Mouse (Mus musculus) colon, adult 2 months (tissue): ENCODE data around the gene Srsf3. TPM values are rescaled to one million over a fixed set of nuclear protein-coding genes. Genes with fewer than 3 reads are reported as not detected.

Experiments
- polyA plus RNA-seq: library from polyadenylated mRNA; depleted of rRNA; stranded (reverse); fragments of >200 nt; gene quantifications from 2 replicates; pipeline ENCODE4 v1.2.3, GENCODE M21; 2012; rRNA removed

Srsf3 gene
- 116 and 149 TPM in 2 replicates for polyA plus RNA-seq

DNA sequence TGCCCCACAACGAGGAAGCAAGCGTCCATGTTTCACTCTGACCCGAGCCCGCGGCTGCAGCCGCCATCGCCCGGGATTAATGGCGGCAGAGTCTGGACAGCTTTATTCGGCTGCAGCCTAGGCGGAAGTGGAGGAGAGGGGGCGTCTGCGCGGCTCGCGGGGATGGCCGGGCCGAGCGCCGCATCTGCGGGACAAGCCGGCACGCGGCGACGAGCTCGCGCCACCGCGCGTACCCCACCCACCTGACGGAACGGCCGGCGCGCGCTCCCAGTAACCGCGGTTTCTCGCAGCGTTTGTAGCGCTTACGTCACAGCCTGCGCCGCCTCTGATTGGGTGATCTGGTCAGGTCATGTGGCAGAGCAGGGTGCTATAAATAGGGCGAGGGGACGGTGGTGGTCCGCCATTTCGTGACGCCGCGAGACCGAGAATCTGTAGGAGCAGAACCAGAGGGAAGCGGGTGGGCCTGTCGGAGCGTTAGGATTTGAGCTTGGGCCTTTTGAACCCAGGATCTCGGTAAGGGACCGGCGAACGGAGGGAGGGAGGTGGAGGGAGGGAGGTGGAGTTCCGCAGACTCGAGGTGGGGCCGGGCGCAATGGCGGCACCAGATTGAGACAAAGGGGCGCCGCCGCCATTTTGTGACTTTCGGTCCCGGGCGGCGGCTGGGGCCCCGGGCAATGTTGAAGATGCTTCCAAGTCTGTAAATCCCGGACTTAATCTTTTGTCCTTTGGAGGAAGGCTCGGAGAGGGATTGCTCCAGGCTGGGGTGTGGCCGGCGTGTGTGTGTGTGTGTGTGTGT lies at the start of gene Srsf3:
TSS of gene Srsf3 (plus strand) at position 355 of the 796 bp plus-strand sequence.

DNA sequence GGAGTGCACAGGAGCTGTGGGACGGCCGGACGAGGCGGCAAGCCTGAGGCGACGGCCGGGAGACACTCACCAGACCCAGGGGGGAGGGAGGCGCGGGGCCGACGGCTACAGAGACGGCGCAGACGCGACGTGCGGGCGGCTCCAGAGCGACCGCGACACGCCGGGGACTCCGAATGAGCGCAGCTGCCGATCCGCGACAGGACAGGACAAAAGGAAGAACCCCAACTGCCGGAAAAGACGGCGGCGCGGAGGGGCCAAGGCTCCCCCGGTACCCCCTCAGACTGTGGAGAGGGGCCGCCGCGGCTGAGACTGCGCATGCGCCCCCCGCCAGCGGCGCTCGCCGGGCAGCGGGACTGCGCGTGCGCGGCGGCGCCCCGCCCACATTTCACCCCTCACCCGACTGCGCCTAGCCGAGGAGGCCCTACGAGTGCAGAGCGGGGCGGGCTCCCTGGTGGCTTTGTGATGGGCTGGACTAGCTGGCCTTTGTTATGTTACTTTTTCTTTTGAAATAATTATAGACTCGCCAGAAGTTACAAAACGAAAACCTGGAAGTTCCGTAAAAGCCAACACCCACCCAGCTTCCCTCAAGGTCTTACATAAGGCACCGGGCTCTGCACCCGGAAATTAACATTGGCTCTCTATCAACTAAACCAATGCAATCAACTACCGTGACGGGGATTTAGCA lies 24.6 kb upstream of the Srsf3 start, which contains the start of gene Stk38:
TSS of gene Stk38 (minus strand) at position 355 of the 685 bp plus-strand sequence.

DNA sequence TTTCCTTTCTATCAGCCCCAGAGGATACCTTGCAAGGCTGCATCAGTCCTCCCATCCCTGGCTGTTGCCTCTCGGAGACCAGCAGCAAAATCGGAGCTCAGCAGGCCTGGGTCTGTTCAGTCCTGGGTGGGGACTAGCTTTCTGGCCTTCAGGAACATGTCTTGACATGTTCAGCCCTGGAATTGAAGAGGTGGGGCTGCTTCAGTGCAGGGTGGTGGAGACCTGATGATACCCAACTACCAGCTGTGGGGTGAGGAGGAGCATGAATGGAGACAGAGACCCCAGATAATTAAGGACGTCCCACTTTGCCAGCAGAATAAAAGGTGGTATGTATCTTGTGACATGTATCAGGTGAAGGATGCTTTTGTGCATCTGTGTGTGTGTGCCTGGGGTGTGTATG lies 58.3 kb downstream of the Srsf3 start, which contains the start of gene Cdkn1a:
TSS of gene Cdkn1a (plus strand) at position 201 of the 400 bp plus-strand sequence.

Other genes with a start within 250 kb of the Srsf3 start
- 98.6 and 106 TPM in 2 replicates for gene Brpf3, start 231.5 kb upstream of the Srsf3 start, polyA plus RNA-seq
- 1.2 and 2.4 TPM in 2 replicates for gene Pnpla1, start 174.2 kb upstream of the Srsf3 start, polyA plus RNA-seq
- 52.7 and 52.9 TPM in 2 replicates for gene 4930539E08Rik, start 117.3 kb upstream of the Srsf3 start, polyA plus RNA-seq
- gene Pxt1, start 88.8 kb upstream of the Srsf3 start, polyA plus RNA-seq: 0.22 TPM in 1 of 2 replicates, not detected in the other
- gene Kctd20, start 80.7 kb upstream of the Srsf3 start, polyA plus RNA-seq: 36.3 and 37.8 TPM in 2 replicates
- gene Stk38, start 24.6 kb upstream of the Srsf3 start, polyA plus RNA-seq: 95.9 and 122 TPM in 2 replicates
- 192 and 201 TPM in 2 replicates for gene Cdkn1a, start 58.3 kb downstream of the Srsf3 start, polyA plus RNA-seq
- gene Rab44, start 81.5 kb downstream of the Srsf3 start, polyA plus RNA-seq: 0.31 and 0.57 TPM in 2 replicates
- gene Cpne5, start 205.5 kb downstream of the Srsf3 start, polyA plus RNA-seq: 0.98 and 1.3 TPM in 2 replicates
- gene Ppil1, start 231.6 kb downstream of the Srsf3 start, polyA plus RNA-seq: 29.6 and 37.0 TPM in 2 replicates
- gene BC004004, start 236.2 kb downstream of the Srsf3 start, polyA plus RNA-seq: 44.6 and 48.0 TPM in 2 replicates